Mouse (Mus musculus): Measurements from ENCODE around the gene Rnf187. TPM values are rescaled to one million over a fixed set of nuclear protein-coding genes. Genes with fewer than 3 reads are reported as not detected.

Rnf187 gene
- polyA plus RNA-seq, 1 experiment: 160 TPM

GRCm38 (mm10) chr11:58927790-58928651 lies 10.7 kb downstream of the Rnf187 start:
- Histone ChIP-seq H3K36me3 (ENCODE audit: control insufficient read depth, insufficient read depth, low read length) (peaks cover 10% of the 10 kb centered on the region), H3K27ac (ENCODE audit: insufficient read depth, low read depth, low read length) (peak overlapping the region; percentile 73), H3K4me1 (ENCODE audit: control insufficient read depth, insufficient read depth, insufficient read length, low read length) (peaks cover 19% of the 10 kb centered on the region; the same call in 1 of the 2 replicates), H3K4me3 (ENCODE audit: low read depth, low read length) (peak overlapping the region; percentile 61), H3K27me3 (ENCODE audit: control insufficient read depth, insufficient read depth, low read length) (no peaks in the 10 kb centered on the region)
- WGBS: 2% methylated on average over 20 of the region's 20 CpGs
- TF ChIP-seq POLR2A (IDR thresholded peaks at IDR 0.05; ENCODE audit: low read depth, low read length) (0 out of 2 replicates have a peak, but pooled peaks have one; percentile 17), CTCF (IDR thresholded peaks at IDR 0.05; ENCODE audit: extremely low read depth, insufficient read length, insufficient replicate concordance, low read depth, low read length) (peak; percentile 98)

DNA sequence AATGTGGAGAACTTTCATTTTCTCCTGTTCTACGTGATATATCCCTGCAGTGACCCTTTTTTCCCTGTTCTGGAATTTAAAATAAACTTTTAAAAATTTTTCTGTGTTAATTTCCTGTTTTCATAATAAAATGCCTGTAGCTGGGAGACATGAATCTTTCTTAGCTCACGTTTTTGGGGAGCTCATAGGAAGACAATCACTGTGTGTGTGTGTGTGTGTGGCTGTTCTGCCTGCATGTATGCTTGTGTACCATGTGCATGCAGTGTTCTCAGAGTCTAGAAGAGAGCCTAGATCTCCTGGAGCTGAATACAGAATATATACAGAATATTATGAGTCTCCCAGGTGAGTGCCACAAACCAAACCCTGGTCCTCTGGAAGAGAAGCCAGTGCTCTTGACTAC lies 11.7 kb downstream of the Rnf187 start:
- TF ChIP-seq CTCF (IDR thresholded peaks at IDR 0.05; ENCODE audit: extremely low read depth, insufficient read length, insufficient replicate concordance, low read depth, low read length) (no peak), POLR2A (IDR thresholded peaks at IDR 0.05; ENCODE audit: low read depth, low read length) (no peak)
- Histone ChIP-seq H3K36me3 (ENCODE audit: control insufficient read depth, insufficient read depth, low read length) (0 out of 2 replicates have a peak, but pooled peaks cover 3% of the 10 kb centered on the region), H3K27me3 (ENCODE audit: control insufficient read depth, insufficient read depth, low read length) (no peaks in the 10 kb centered on the region), H3K27ac (ENCODE audit: insufficient read depth, low read depth, low read length) (no peak overlapping the region), H3K4me1 (ENCODE audit: control insufficient read depth, insufficient read depth, insufficient read length, low read length) (peaks cover 16% of the 10 kb centered on the region; the same call in 1 of the 2 replicates), H3K4me3 (ENCODE audit: low read depth, low read length) (no peak overlapping the region)
- 49% methylated on average over 2 of the region's 2 CpGs for WGBS

GRCm38 (mm10) chr11:58926651-58927050 lies 12.1 kb downstream of the Rnf187 start:
- no peak overlapping the region for H3K27ac ChIP-seq (ENCODE audit: insufficient read depth, low read depth, low read length)
- WGBS: 43% methylated on average over 2 of the region's 3 CpGs

DNA sequence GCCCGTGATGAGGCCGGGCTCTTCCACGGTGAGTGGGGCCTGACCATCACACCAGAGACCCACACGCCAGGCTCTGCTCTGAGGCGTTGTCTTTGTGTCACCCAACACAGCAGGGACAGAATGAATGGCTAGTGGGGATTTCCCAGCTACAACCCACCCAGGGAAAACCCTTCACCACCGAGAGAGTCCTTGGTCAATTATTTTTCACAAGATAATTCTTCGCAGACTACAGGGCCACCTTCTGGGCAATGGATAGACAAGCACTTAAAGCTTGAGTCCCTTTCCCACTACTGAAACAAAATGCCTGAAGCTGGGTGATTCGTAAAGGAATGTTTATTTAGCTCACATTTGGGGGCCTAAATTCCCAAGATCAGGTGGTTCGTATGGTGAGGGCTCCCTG lies 16.3 kb downstream of the Rnf187 start:
- Histone ChIP-seq H3K27me3 (ENCODE audit: control insufficient read depth, insufficient read depth, low read length) (no peaks in the 10 kb centered on the region), H3K27ac (ENCODE audit: insufficient read depth, low read depth, low read length) (no peak overlapping the region), H3K36me3 (ENCODE audit: control insufficient read depth, insufficient read depth, low read length) (no peaks in the 10 kb centered on the region), H3K4me1 (ENCODE audit: control insufficient read depth, insufficient read depth, insufficient read length, low read length) (no peaks in the 10 kb centered on the region), H3K4me3 (ENCODE audit: low read depth, low read length) (no peak overlapping the region)
- 76% methylated on average over 9 of the region's 9 CpGs for WGBS
- TF ChIP-seq POLR2A (IDR thresholded peaks at IDR 0.05; ENCODE audit: low read depth, low read length) (no peak), CTCF (IDR thresholded peaks at IDR 0.05; ENCODE audit: extremely low read depth, insufficient read length, insufficient replicate concordance, low read depth, low read length) (no peak)

More at GRCm38 (mm10) chr11:58926651-58927050, 12.1 kb downstream of the Rnf187 start:
- 0 out of 2 replicates have a peak, but pooled peaks cover 2% of the 10 kb centered on the region for H3K36me3 ChIP-seq (ENCODE audit: control insufficient read depth, insufficient read depth, low read length)
- no peaks in the 10 kb centered on the region for H3K27me3 ChIP-seq (ENCODE audit: control insufficient read depth, insufficient read depth, low read length)
- no peak overlapping the region for H3K4me3 ChIP-seq (ENCODE audit: low read depth, low read length)
- TF ChIP-seq CTCF (IDR thresholded peaks at IDR 0.05; ENCODE audit: extremely low read depth, insufficient read length, insufficient replicate concordance, low read depth, low read length) (no peak), POLR2A (IDR thresholded peaks at IDR 0.05; ENCODE audit: low read depth, low read length) (no peak)
- H3K4me1 ChIP-seq (ENCODE audit: control insufficient read depth, insufficient read depth, insufficient read length, low read length): peaks cover 13% of the 10 kb centered on the region; the same call in 1 of the 2 replicates

DNA sequence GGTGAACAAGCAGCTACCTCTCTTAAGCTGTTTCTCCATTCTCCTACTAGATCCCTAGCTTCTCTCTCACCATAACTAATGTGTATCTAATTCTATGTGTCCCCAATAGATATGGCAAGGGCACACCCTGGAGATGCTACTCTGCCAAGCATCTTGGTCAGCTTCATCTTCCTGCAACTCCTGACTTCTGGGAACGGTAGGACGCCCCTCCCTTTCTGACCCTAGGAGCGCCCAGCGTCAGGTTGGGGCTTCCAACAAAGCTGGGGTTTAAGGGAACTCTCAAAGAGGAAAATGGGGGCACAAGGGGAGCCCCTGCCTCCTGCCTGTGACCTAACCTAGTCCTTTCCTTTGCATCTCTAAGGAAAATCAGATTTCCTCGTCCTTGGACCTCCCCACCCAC lies 20.0 kb downstream of the Rnf187 start:
- WGBS: 56% methylated on average over 5 of the region's 5 CpGs
- Histone ChIP-seq H3K36me3 (ENCODE audit: control insufficient read depth, insufficient read depth, low read length) (no peaks in the 10 kb centered on the region), H3K4me3 (ENCODE audit: low read depth, low read length) (no peak overlapping the region), H3K27me3 (ENCODE audit: control insufficient read depth, insufficient read depth, low read length) (no peaks in the 10 kb centered on the region), H3K4me1 (ENCODE audit: control insufficient read depth, insufficient read depth, insufficient read length, low read length) (peaks cover 5% of the 10 kb centered on the region; the same call in 1 of the 2 replicates), H3K27ac (ENCODE audit: insufficient read depth, low read depth, low read length) (no peak overlapping the region)
- TF ChIP-seq POLR2A (IDR thresholded peaks at IDR 0.05; ENCODE audit: low read depth, low read length) (no peak), CTCF (IDR thresholded peaks at IDR 0.05; ENCODE audit: extremely low read depth, insufficient read length, insufficient replicate concordance, low read depth, low read length) (no peak)

- no peak within 1 kb of the TSS for H3K27ac ChIP-seq (ENCODE audit: insufficient read depth, low read depth, low read length)
- 75% methylated on average over 12 of the region's 12 CpGs for WGBS
- no peak for TF ChIP-seq POLR2A (IDR thresholded peaks at IDR 0.05; ENCODE audit: low read depth, low read length)
- no peak for TF ChIP-seq CTCF (IDR thresholded peaks at IDR 0.05; ENCODE audit: extremely low read depth, insufficient read length, insufficient replicate concordance, low read depth, low read length)
- H3K36me3 ChIP-seq (ENCODE audit: control insufficient read depth, insufficient read depth, low read length): no peaks in the 10 kb centered on the region
- H3K27me3 ChIP-seq (ENCODE audit: control insufficient read depth, insufficient read depth, low read length): no peaks in the 10 kb centered on the region
- peaks cover 5% of the 10 kb centered on the region; the same call in 1 of the 2 replicates for H3K4me1 ChIP-seq (ENCODE audit: control insufficient read depth, insufficient read depth, insufficient read length, low read length)
- H3K4me3 ChIP-seq (ENCODE audit: low read depth, low read length): no peak within 1 kb of the TSS
Observed at GRCm38 (mm10) chr11:58917745-58918366, 20.9 kb downstream of the Rnf187 start, which contains the start of gene Btnl10. TSS of gene Btnl10 (plus strand) at chr11:58917908.

All from small intestine, adult 2 months (tissue).